Mouse (Mus musculus) midbrain, embryonic 16.5 days (tissue): ENCODE measurements around the gene Trit1. TPM values are rescaled to one million over a fixed set of nuclear protein-coding genes. Genes with fewer than 3 reads are reported as not detected.

Experiments used
- ATAC-seq: fragments of 200-750 bp; cut with Nextera tagmentation; 2 replicates; pipeline ENCODE4 v1.8.0; 2017; ENCODE audit warnings: moderate TSS enrichment
- H3K27ac ChIP-seq: fragments of 300-500 bp; sonication (generic); 2 replicates; pipeline ENCODE4 v1.5.1; 2014; ENCODE audit warnings: mild to moderate bottlenecking, low read length, mixed read lengths
- H3K27me3 ChIP-seq: fragments of 300-500 bp; sonication (generic); 2 replicates; pipeline ENCODE4 v1.6.1; 2014; ENCODE audit warnings: low read depth, low read length, mixed read lengths; ENCODE audit not compliant: control insufficient read depth, insufficient read depth
- H3K36me3 ChIP-seq: fragments of 300-500 bp; sonication (generic); 2 replicates; pipeline ENCODE4 v1.6.1; 2014; ENCODE audit warnings: mild to moderate bottlenecking, low read length, moderate library complexity, mixed read lengths; ENCODE audit not compliant: control insufficient read depth, insufficient read depth
- H3K4me1 ChIP-seq: fragments of 300-500 bp; sonication (generic); 2 replicates; pipeline ENCODE4 v1.6.1; 2014; ENCODE audit warnings: mild to moderate bottlenecking, low read length, mixed read lengths; ENCODE audit not compliant: control insufficient read depth, insufficient read depth
- H3K4me2 ChIP-seq: fragments of 300-500 bp; sonication (generic); 2 replicates; pipeline ENCODE4 v1.6.1; 2014; ENCODE audit warnings: mild to moderate bottlenecking, low read length, mixed read lengths
- H3K4me3 ChIP-seq: fragments of 300-500 bp; sonication (generic); 2 replicates; pipeline ENCODE4 v1.5.1; 2014; ENCODE audit warnings: low read depth, mild to moderate bottlenecking, low read length, moderate library complexity, mixed read lengths
- H3K9ac ChIP-seq: fragments of 300-500 bp; sonication (generic); 2 replicates; pipeline ENCODE4 v1.6.1; 2014; ENCODE audit warnings: low read depth, low read length, mixed read lengths
- H3K9me3 ChIP-seq: fragments of 300-500 bp; sonication (generic); replicated peaks from 2 replicates; pipeline ENCODE4 v1.6.1; 2014; ENCODE audit warnings: mild to moderate bottlenecking, low read length, mixed read lengths; ENCODE audit not compliant: control insufficient read depth, poor library complexity, severe bottlenecking
- WGBS: fragments of 180-500 bp; shearing (Covaris S2); extraction: QIAGEN DNeasy Blood & Tissue Kit; methylation state at CpG from one replicate; pipeline ENCODE4 v1.1.7; 2014; 5-methylcytosine and 5-hydroxymethylcytosine counted together
- polyA plus RNA-seq: library from polyadenylated mRNA; unstranded; fragments of >200 nt; fragmentation: Nextera tagmentation; extraction: Ambion mirVana; gene quantifications from 2 replicates; pipeline ENCODE4 v1.2.1, GENCODE M21; 2015

The Trit1 gene
- 25.3 and 25.9 TPM in 2 replicates for polyA plus RNA-seq

- Histone ChIP-seq H3K36me3 (no peaks in the 10 kb centered on the region), H3K4me3 (peak within 1 kb of the TSS; percentile 75), H3K4me2 (peak within 1 kb of the TSS; percentile 78), H3K27ac (peak within 1 kb of the TSS; percentile 99), H3K9me3 (no peaks in the 10 kb centered on the region), H3K27me3 (no peaks in the 10 kb centered on the region), H3K4me1 (peaks cover 56% of the 10 kb centered on the region), H3K9ac (peak within 1 kb of the TSS; percentile 87)
- peak; percentile 83 for ATAC-seq
- WGBS, result 0% methylated on average over 34 of the region's 34 CpGs
Measured at GRCm38 (mm10) chr4:123016451-123016957, at the start of gene Trit1. Gene Trit1 (plus strand): TSS chr4:123016597.

- WGBS, result 82% methylated on average over 4 of the region's 4 CpGs
- ATAC-seq, result no peak
- H3K27me3 ChIP-seq, result no peaks in the 10 kb centered on the region
Measured at GRCm38 (mm10) chr4:122968106-122968505, 48.3 kb upstream of the Trit1 start.

DNA sequence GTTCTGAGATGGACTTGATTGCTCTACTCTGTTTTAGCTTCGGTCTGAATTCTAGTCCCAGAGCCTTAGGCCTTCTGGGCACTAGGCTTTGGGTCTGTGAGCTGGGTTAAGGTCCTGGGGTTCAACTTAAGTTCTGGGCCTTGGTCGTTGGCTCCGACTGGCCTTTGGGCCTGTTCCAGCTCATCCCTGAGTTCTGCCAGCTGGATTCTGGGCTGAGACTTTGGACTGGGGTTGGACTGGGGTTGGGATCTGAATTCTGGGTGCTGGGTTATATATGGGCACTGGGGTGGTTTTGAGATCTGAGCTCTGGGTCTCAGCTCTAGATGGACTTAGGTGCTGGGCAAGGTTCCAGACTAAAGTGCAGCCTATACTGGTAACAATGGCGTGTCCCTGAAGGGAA is 45.2 kb upstream of the Trit1 start:
- 80% methylated on average over 4 of the region's 4 CpGs for WGBS
- no peaks in the 10 kb centered on the region for H3K9me3 ChIP-seq
- no peak overlapping the region for H3K27ac ChIP-seq
- H3K4me1 ChIP-seq, result no peaks in the 10 kb centered on the region
- no peaks in the 10 kb centered on the region for H3K27me3 ChIP-seq
- ATAC-seq, result no peak
- no peaks in the 10 kb centered on the region for H3K36me3 ChIP-seq
- H3K4me3 ChIP-seq, result no peak overlapping the region
- H3K4me2 ChIP-seq, result no peak overlapping the region
- no peak overlapping the region for H3K9ac ChIP-seq

More at GRCm38 (mm10) chr4:122968106-122968505, 48.3 kb upstream of the Trit1 start:
- Histone ChIP-seq H3K4me3 (no peak overlapping the region), H3K4me1 (no peaks in the 10 kb centered on the region), H3K9me3 (no peaks in the 10 kb centered on the region), H3K4me2 (no peak overlapping the region), H3K27ac (no peak overlapping the region), H3K36me3 (no peaks in the 10 kb centered on the region), H3K9ac (no peak overlapping the region)

DNA sequence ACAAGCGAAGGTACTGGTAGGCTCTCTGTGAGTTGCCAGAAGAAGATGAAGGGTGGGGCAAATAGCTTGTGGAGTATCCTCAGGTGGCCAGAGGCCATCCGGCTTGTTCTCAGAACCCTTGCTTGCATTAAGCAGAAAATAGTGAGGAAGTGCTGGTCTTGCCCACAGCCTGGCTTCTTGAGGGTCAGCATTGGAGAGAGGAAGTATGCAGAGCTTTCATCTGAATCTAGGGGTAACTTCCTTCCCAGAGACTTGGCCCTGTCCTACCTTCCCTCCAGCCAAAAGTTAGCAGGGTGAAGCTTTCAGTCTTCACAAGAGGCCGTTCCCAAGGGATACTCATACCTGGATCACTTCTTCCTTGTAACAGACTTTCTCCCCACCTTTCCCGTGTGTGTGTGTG is 44.8 kb upstream of the Trit1 start:
- Histone ChIP-seq H3K4me1 (no peaks in the 10 kb centered on the region), H3K9ac (no peak overlapping the region), H3K9me3 (no peaks in the 10 kb centered on the region), H3K4me3 (no peak overlapping the region), H3K27ac (no peak overlapping the region), H3K4me2 (no peak overlapping the region), H3K36me3 (no peaks in the 10 kb centered on the region), H3K27me3 (no peaks in the 10 kb centered on the region)
- ATAC-seq, result no peak
- WGBS, result 84% methylated on average over 4 of the region's 4 CpGs

DNA sequence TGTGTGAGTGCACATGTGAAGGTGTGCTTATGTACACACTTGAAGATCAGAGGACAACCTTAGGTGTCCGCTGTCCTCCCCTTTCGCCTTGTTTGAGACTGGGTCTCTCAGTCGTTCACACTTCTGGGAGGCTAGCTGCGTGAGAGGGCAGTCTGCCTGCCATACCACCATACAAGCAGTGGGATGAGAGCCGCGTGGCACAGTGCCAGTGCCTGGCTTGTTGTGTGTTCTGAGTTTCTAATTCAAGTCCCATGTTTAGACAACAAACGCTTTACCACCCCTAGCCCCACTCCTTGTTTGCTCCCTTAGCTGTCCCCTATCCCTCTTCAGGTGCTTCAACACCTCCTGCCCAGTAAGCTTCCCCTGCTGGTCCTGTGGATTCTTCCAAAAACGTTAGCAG is 44.3 kb upstream of the Trit1 start:
- no peak overlapping the region for H3K9ac ChIP-seq
- H3K9me3 ChIP-seq, result no peaks in the 10 kb centered on the region
- H3K4me3 ChIP-seq, result no peak overlapping the region
- no peaks in the 10 kb centered on the region for H3K36me3 ChIP-seq
- H3K27ac ChIP-seq, result no peak overlapping the region
- no peaks in the 10 kb centered on the region for H3K4me1 ChIP-seq
- 65% methylated on average over 8 of the region's 8 CpGs for WGBS
- no peak overlapping the region for H3K4me2 ChIP-seq
- no peak for ATAC-seq
- no peaks in the 10 kb centered on the region for H3K27me3 ChIP-seq

- no peak overlapping the region for H3K4me2 ChIP-seq
- no peak for ATAC-seq
- H3K9me3 ChIP-seq, result no peaks in the 10 kb centered on the region
- H3K9ac ChIP-seq, result no peak overlapping the region
- H3K27me3 ChIP-seq, result no peaks in the 10 kb centered on the region
- WGBS, result 90% methylated on average over 5 of the region's 5 CpGs
- H3K4me3 ChIP-seq, result no peak overlapping the region
- no peak overlapping the region for H3K27ac ChIP-seq
- no peaks in the 10 kb centered on the region for H3K4me1 ChIP-seq
- H3K36me3 ChIP-seq, result no peaks in the 10 kb centered on the region
Measured at GRCm38 (mm10) chr4:122974976-122975520, 41.3 kb upstream of the Trit1 start.

GRCm38 (mm10) chr4:122976885-122977284 is 39.5 kb upstream of the Trit1 start:
- H3K4me2 ChIP-seq, result no peak overlapping the region
- no peaks in the 10 kb centered on the region for H3K9me3 ChIP-seq
- no peak overlapping the region for H3K27ac ChIP-seq
- no peak for ATAC-seq
- H3K9ac ChIP-seq, result no peak overlapping the region
- no peaks in the 10 kb centered on the region for H3K4me1 ChIP-seq
- H3K36me3 ChIP-seq, result no peaks in the 10 kb centered on the region
- no peaks in the 10 kb centered on the region for H3K27me3 ChIP-seq
- no peak overlapping the region for H3K4me3 ChIP-seq
- 84% methylated on average over 4 of the region's 4 CpGs for WGBS

GRCm38 (mm10) chr4:122978850-122979249 is 37.5 kb upstream of the Trit1 start:
- H3K9ac ChIP-seq, result no peak overlapping the region
- no peaks in the 10 kb centered on the region for H3K9me3 ChIP-seq
- H3K4me1 ChIP-seq, result 0 out of 2 replicates have a peak, but pooled peaks cover 4% of the 10 kb centered on the region
- no peak overlapping the region for H3K27ac ChIP-seq
- peaks cover 5% of the 10 kb centered on the region; the same call in 1 of the 2 replicates for H3K27me3 ChIP-seq
- 92% methylated on average over 2 of the region's 2 CpGs for WGBS
- H3K4me2 ChIP-seq, result no peak overlapping the region
- no peak overlapping the region for H3K4me3 ChIP-seq
- ATAC-seq, result no peak
- no peaks in the 10 kb centered on the region for H3K36me3 ChIP-seq

GRCm38 (mm10) chr4:122979826-122980225 is 36.6 kb upstream of the Trit1 start:
- Histone ChIP-seq H3K4me3 (no peak overlapping the region), H3K9ac (no peak overlapping the region), H3K27ac (no peak overlapping the region), H3K4me2 (no peak overlapping the region), H3K4me1 (0 out of 2 replicates have a peak, but pooled peaks cover 4% of the 10 kb centered on the region), H3K27me3 (peaks cover 5% of the 10 kb centered on the region; the same call in 1 of the 2 replicates), H3K9me3 (no peaks in the 10 kb centered on the region), H3K36me3 (no peaks in the 10 kb centered on the region)
- no peak for ATAC-seq
- WGBS, result 83% methylated on average over 3 of the region's 3 CpGs
